Mouse (Mus musculus): ENCODE results near the gene Taf1b. TPM values are rescaled to one million over a fixed set of nuclear protein-coding genes. Genes with fewer than 3 reads are reported as not detected.

The Taf1b gene
- polyA plus RNA-seq, 2 experiments, result 4.7 to 9.3 TPM

GRCm38 (mm10) chr12:24583653-24584052 is 85.5 kb downstream of the Taf1b start:
- ATAC-seq (ENCODE audit: insufficient read depth) (no peak), DNase-seq (ENCODE audit: low read depth in 3 of 3, low spot score in 3 of 3) (no peak)
- H3K9ac ChIP-seq (replicated peaks), result no peak overlapping the region
- H3K27me3 ChIP-seq (ENCODE audit: control insufficient read depth, insufficient read depth, low read length), result no peaks in the 10 kb centered on the region
- no peaks in the 10 kb centered on the region for H3K36me3 ChIP-seq (replicated peaks; ENCODE audit: control insufficient read depth, insufficient read depth, low read depth)
- no peak overlapping the region for H3K4me2 ChIP-seq (ENCODE audit: low read depth)
- no peak overlapping the region for H3K4me3 ChIP-seq (ENCODE audit: insufficient read depth in 1 of 2, low read depth in 2 of 2, low read length in 2 of 2)
- no peak overlapping the region for H3K27ac ChIP-seq
- peaks cover 20 to 25% of the 10 kb centered on the region in 2 experiments for H3K4me1 ChIP-seq (replicated peaks; ENCODE audit: control insufficient read depth in 2 of 2, insufficient read depth in 2 of 2, low read length in 1 of 2)
- H3K9me3 ChIP-seq (ENCODE audit: control insufficient read depth, low read length), result no peaks in the 10 kb centered on the region
- TF ChIP-seq CTCF (IDR thresholded peaks at IDR 0.05; ENCODE audit: low read depth) (no peak), EP300 (IDR thresholded peaks at IDR 0.05; ENCODE audit: low read depth) (no peak)
- WGBS (ENCODE audit: insufficient replicate concordance), result 63% methylated on average over 3 of the region's 3 CpGs

GRCm38 (mm10) chr12:24584835-24585234 is 86.7 kb downstream of the Taf1b start:
- Histone ChIP-seq H3K4me3 (ENCODE audit: insufficient read depth in 1 of 2, low read depth in 2 of 2, low read length in 2 of 2) (no peak overlapping the region), H3K4me1 (replicated peaks; ENCODE audit: control insufficient read depth in 2 of 2, insufficient read depth in 2 of 2, low read length in 1 of 2) (peaks cover 20 to 25% of the 10 kb centered on the region in 2 experiments)
- no peak for ATAC-seq (ENCODE audit: insufficient read depth)

GRCm38 (mm10) chr12:24586193-24586592 is 88.0 kb downstream of the Taf1b start:
- DNase-seq (ENCODE audit: low read depth in 3 of 3, low spot score in 3 of 3) (no peak), ATAC-seq (ENCODE audit: insufficient read depth) (no peak)
- Histone ChIP-seq H3K27me3 (ENCODE audit: control insufficient read depth, insufficient read depth, low read length) (no peaks in the 10 kb centered on the region), H3K27ac (no peak overlapping the region), H3K9ac (replicated peaks) (no peak overlapping the region), H3K4me1 (replicated peaks; ENCODE audit: control insufficient read depth in 2 of 2, insufficient read depth in 2 of 2, low read length in 1 of 2) (peaks cover 10 to 13% of the 10 kb centered on the region in 2 experiments), H3K9me3 (ENCODE audit: control insufficient read depth, low read length) (no peaks in the 10 kb centered on the region), H3K4me2 (ENCODE audit: low read depth) (no peak overlapping the region), H3K4me3 (ENCODE audit: insufficient read depth in 1 of 2, low read depth in 2 of 2, low read length in 2 of 2) (no peak overlapping the region), H3K36me3 (replicated peaks; ENCODE audit: control insufficient read depth, insufficient read depth, low read depth) (no peaks in the 10 kb centered on the region)
- TF ChIP-seq CTCF (IDR thresholded peaks at IDR 0.05; ENCODE audit: low read depth) (no peak), EP300 (IDR thresholded peaks at IDR 0.05; ENCODE audit: low read depth) (no peak)
- WGBS (ENCODE audit: insufficient replicate concordance), result 61% methylated on average over 7 of the region's 7 CpGs

More at GRCm38 (mm10) chr12:24584835-24585234, 86.7 kb downstream of the Taf1b start:
- Histone ChIP-seq H3K9ac (replicated peaks) (no peak overlapping the region), H3K27me3 (ENCODE audit: control insufficient read depth, insufficient read depth, low read length) (no peaks in the 10 kb centered on the region), H3K36me3 (replicated peaks; ENCODE audit: control insufficient read depth, insufficient read depth, low read depth) (no peaks in the 10 kb centered on the region), H3K9me3 (ENCODE audit: control insufficient read depth, low read length) (no peaks in the 10 kb centered on the region), H3K4me2 (ENCODE audit: low read depth) (no peak overlapping the region), H3K27ac (no peak overlapping the region)
- DNase-seq (ENCODE audit: low read depth in 3 of 3, low spot score in 3 of 3), result no peak
- TF ChIP-seq EP300 (IDR thresholded peaks at IDR 0.05; ENCODE audit: low read depth), result no peak
- no peak for TF ChIP-seq CTCF (IDR thresholded peaks at IDR 0.05; ENCODE audit: low read depth)
- WGBS (ENCODE audit: insufficient replicate concordance), result 72% methylated on average over 8 of the region's 8 CpGs

- H3K27me3 ChIP-seq (ENCODE audit: control insufficient read depth, insufficient read depth, low read length), result no peaks in the 10 kb centered on the region
- TF ChIP-seq CTCF (IDR thresholded peaks at IDR 0.05; ENCODE audit: low read depth), result no peak
- no peak for TF ChIP-seq EP300 (IDR thresholded peaks at IDR 0.05; ENCODE audit: low read depth)
- no peaks in the 10 kb centered on the region for H3K36me3 ChIP-seq (replicated peaks; ENCODE audit: control insufficient read depth, insufficient read depth, low read depth)
- no peak overlapping the region for H3K4me3 ChIP-seq (ENCODE audit: insufficient read depth in 1 of 2, low read depth in 2 of 2, low read length in 2 of 2)
- WGBS (ENCODE audit: insufficient replicate concordance), result 73% methylated on average over 7 of the region's 7 CpGs
- peaks cover 0 to 8% of the 10 kb centered on the region in 2 experiments; a peak in 3 of 4 replicates for H3K4me1 ChIP-seq (replicated peaks; ENCODE audit: control insufficient read depth in 2 of 2, insufficient read depth in 2 of 2, low read length in 1 of 2)
- no peak for ATAC-seq (ENCODE audit: insufficient read depth)
- H3K9ac ChIP-seq (replicated peaks), result no peak overlapping the region
- H3K27ac ChIP-seq, result no peak overlapping the region
- H3K9me3 ChIP-seq (ENCODE audit: control insufficient read depth, low read length), result no peaks in the 10 kb centered on the region
- DNase-seq (ENCODE audit: low read depth in 3 of 3, low spot score in 3 of 3), result no peak
- H3K4me2 ChIP-seq (ENCODE audit: low read depth), result no peak overlapping the region
These were observed 92.2 kb downstream of the Taf1b start for GRCm38 (mm10) chr12:24590371-24590770.

GRCm38 (mm10) chr12:24592055-24592454 is 93.9 kb downstream of the Taf1b start:
- Histone ChIP-seq H3K4me1 (replicated peaks; ENCODE audit: control insufficient read depth in 2 of 2, insufficient read depth in 2 of 2, low read length in 1 of 2) (peaks cover 0 to 8% of the 10 kb centered on the region in 2 experiments; a peak in 3 of 4 replicates), H3K9ac (replicated peaks) (no peak overlapping the region), H3K27me3 (ENCODE audit: control insufficient read depth, insufficient read depth, low read length) (no peaks in the 10 kb centered on the region), H3K4me3 (ENCODE audit: insufficient read depth in 1 of 2, low read depth in 2 of 2, low read length in 2 of 2) (no peak overlapping the region), H3K36me3 (replicated peaks; ENCODE audit: control insufficient read depth, insufficient read depth, low read depth) (no peaks in the 10 kb centered on the region), H3K27ac (no peak overlapping the region), H3K9me3 (ENCODE audit: control insufficient read depth, low read length) (no peaks in the 10 kb centered on the region), H3K4me2 (ENCODE audit: low read depth) (no peak overlapping the region)
- ATAC-seq (ENCODE audit: insufficient read depth), result no peak
- WGBS (ENCODE audit: insufficient replicate concordance), result 76% methylated on average over 9 of the region's 9 CpGs
- TF ChIP-seq CTCF (IDR thresholded peaks at IDR 0.05; ENCODE audit: low read depth) (no peak), EP300 (IDR thresholded peaks at IDR 0.05; ENCODE audit: low read depth) (no peak)
- no peak for DNase-seq (ENCODE audit: low read depth in 3 of 3, low spot score in 3 of 3)

Measured in liver, embryonic 14.5 days (tissue).